Mouse (Mus musculus): ENCODE measurements at regions not wholly inside any gene's neighbourhood (a gene's known extent, or its start where the extent isn't known, plus 50 kb on each side); places are given as distances from the start of the nearest gene placed in this dataset.

- Histone ChIP-seq H3K27ac (ENCODE audit: insufficient read depth, low read length) (no peak overlapping the region), H3K4me1 (ENCODE audit: control insufficient read depth, insufficient read depth, low read length) (no peaks in the 10 kb centered on the region), H3K4me3 (ENCODE audit: insufficient read depth, low read length) (no peak overlapping the region)
- TF ChIP-seq POLR2A (IDR thresholded peaks at IDR 0.05; ENCODE audit: low read depth, low read length) (no peak), CTCF (IDR thresholded peaks at IDR 0.05; ENCODE audit: borderline replicate concordance, insufficient read depth, low read length) (no peak)
Measured at GRCm38 (mm10) chr10:19268051-19268450, 88.3 kb upstream of the Olig3 start.

DNA sequence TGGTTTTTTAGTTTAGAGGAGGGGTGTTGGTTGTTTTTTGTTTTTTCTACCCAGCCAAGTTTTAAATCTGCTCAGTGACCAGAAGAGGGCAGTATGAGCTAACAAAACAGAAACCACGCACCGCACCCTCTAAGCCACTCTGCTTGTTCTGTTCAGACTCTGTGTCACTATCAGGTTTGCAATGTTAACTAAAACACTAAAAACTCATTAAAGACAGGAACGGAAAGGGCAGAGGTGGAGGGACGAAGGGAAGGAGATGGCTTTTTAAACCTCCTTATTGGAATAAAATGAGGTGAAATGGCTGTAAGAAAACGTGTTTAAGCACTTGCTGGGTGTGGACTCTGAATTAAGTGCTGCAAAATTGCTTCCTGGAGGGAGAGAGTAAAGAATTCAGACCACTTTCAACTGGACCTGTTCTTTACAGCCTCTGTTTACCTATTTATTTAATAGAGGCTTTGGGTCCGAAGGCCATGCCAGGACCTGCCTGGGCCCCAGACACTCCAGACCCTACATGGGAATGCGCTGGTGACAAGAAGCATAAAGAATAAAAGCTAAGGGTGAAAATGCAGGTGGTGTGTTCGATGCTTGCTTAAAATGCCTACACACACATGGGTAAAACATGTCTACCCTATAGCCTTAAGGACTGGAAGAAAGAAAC is 116.1 kb upstream of the Olig3 start:
- Histone ChIP-seq H3K4me1 (ENCODE audit: control insufficient read depth, insufficient read depth, low read length) (no peaks in the 10 kb centered on the region), H3K27ac (ENCODE audit: insufficient read depth, low read length) (no peak overlapping the region), H3K4me3 (ENCODE audit: insufficient read depth, low read length) (no peak overlapping the region)
- TF ChIP-seq CTCF (IDR thresholded peaks at IDR 0.05; ENCODE audit: borderline replicate concordance, insufficient read depth, low read length) (peak; percentile 22; the same call in 1 of the 2 replicates), POLR2A (IDR thresholded peaks at IDR 0.05; ENCODE audit: low read depth, low read length) (no peak)

GRCm38 (mm10) chr10:19216240-19216639 is 140.1 kb upstream of the Olig3 start:
- Histone ChIP-seq H3K4me1 (ENCODE audit: control insufficient read depth, insufficient read depth, low read length) (peaks cover 2% of the 10 kb centered on the region; the same call in 1 of the 2 replicates), H3K27ac (ENCODE audit: insufficient read depth, low read length) (no peak overlapping the region), H3K4me3 (ENCODE audit: insufficient read depth, low read length) (no peak overlapping the region)
- TF ChIP-seq POLR2A (IDR thresholded peaks at IDR 0.05; ENCODE audit: low read depth, low read length) = no peak
- no peak for TF ChIP-seq CTCF (IDR thresholded peaks at IDR 0.05; ENCODE audit: borderline replicate concordance, insufficient read depth, low read length)

DNA sequence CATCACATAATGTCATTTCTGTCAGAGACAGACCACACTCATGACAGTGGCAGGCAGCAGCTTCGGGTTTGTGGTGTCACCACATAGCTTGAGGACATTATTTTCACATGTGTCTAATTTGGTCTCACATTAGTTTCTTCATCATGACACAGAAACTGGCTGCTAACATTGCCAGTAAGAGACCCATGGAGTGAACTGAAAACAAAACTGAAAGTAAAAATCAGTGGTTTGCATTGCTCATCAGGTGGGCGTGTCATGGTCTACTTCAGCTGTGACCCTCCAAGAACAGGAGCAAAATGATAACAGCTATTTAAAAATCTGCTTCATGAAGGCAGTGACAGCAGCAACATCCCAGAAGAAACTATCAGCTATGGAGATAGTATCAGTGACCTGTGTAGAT is 146.6 kb upstream of the Olig3 start:
- Histone ChIP-seq H3K27ac (ENCODE audit: insufficient read depth, low read length) (no peak overlapping the region), H3K4me3 (ENCODE audit: insufficient read depth, low read length) (no peak overlapping the region), H3K4me1 (ENCODE audit: control insufficient read depth, insufficient read depth, low read length) (no peaks in the 10 kb centered on the region)
- TF ChIP-seq CTCF (IDR thresholded peaks at IDR 0.05; ENCODE audit: borderline replicate concordance, insufficient read depth, low read length) (no peak), POLR2A (IDR thresholded peaks at IDR 0.05; ENCODE audit: low read depth, low read length) (no peak)

DNA sequence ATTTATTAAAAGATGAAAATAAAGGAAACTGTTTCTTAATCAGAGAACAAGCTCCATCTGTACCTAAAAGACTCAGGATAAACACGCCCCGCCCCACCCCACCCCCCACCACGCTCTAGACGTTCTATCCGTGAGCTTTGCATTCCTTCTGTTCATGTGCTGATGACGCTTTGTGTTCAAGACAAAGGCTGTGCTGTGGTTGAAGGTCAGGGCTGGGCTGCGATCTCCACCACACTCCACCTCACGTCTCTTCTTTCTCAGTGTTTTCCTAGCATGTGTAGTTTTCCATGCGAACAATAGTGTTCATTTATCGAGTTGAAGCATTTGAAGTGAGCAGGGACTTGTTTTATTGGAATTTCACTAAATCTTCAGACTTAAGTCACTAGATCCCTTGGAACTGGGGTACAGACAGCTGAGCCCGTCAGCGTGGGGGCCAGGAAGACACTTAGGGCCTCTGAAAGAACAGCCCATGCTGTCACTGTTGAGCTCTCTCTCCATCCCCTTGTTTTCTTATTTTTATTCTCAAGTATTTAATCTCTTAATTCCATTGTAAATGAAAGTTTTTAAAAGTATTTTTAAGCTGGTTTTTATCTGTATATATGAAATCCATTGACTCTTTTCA is 148.1 kb upstream of the Olig3 start:
- no peak overlapping the region for H3K27ac ChIP-seq (ENCODE audit: insufficient read depth, low read length)
- no peak for TF ChIP-seq CTCF (IDR thresholded peaks at IDR 0.05; ENCODE audit: borderline replicate concordance, insufficient read depth, low read length)
- TF ChIP-seq POLR2A (IDR thresholded peaks at IDR 0.05; ENCODE audit: low read depth, low read length) = no peak
- no peak overlapping the region for H3K4me3 ChIP-seq (ENCODE audit: insufficient read depth, low read length)
- no peaks in the 10 kb centered on the region for H3K4me1 ChIP-seq (ENCODE audit: control insufficient read depth, insufficient read depth, low read length)

DNA sequence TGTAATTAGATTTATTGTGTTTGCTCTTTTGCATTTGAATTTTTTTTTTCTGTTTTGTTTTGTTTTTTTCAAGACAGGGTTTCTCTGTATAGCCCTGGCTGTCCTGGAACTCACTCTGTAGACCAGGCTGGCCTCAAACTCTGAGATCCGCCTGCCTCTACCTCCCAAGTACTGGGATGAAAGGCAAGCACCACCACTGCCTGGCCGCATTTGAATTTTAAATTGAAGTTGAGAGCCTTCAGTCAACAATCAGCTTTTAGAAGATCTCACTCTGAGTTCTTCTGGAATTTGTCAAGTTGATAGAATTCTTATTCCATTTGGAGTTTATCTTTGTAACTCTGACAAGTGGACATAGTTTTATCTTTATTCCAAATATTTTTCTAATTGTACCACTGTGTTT is 148.8 kb upstream of the Olig3 start:
- TF ChIP-seq POLR2A (IDR thresholded peaks at IDR 0.05; ENCODE audit: low read depth, low read length) (no peak), CTCF (IDR thresholded peaks at IDR 0.05; ENCODE audit: borderline replicate concordance, insufficient read depth, low read length) (no peak)

DNA sequence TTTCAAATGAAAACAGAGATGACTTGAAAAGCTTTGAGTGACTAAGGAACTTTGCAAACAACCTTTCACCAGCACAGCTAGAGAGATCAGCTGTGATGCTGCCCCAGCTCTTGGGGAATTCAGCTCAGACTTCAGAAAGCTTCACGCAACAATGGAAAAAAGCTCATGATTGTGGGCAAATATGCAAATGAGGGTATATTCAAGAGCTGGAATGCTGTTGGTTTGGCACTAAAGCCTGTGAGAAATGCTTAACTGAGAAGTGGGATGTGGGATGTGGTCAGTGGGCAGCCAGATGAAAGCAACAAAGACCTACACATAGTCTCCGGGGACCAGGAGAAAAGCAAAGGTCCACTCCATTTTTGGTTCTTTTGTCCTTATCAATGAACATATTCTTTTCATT is 156.0 kb upstream of the Olig3 start:
- H3K27ac ChIP-seq (ENCODE audit: insufficient read depth, low read length) = no peak overlapping the region
- no peaks in the 10 kb centered on the region for H3K4me1 ChIP-seq (ENCODE audit: control insufficient read depth, insufficient read depth, low read length)
- H3K4me3 ChIP-seq (ENCODE audit: insufficient read depth, low read length) = no peak overlapping the region
- TF ChIP-seq POLR2A (IDR thresholded peaks at IDR 0.05; ENCODE audit: low read depth, low read length) = no peak
- TF ChIP-seq CTCF (IDR thresholded peaks at IDR 0.05; ENCODE audit: borderline replicate concordance, insufficient read depth, low read length) = no peak

More for the DNA sequence above, 148.8 kb upstream of the Olig3 start:
- no peak overlapping the region for H3K4me3 ChIP-seq (ENCODE audit: insufficient read depth, low read length)
- no peak overlapping the region for H3K27ac ChIP-seq (ENCODE audit: insufficient read depth, low read length)
- no peaks in the 10 kb centered on the region for H3K4me1 ChIP-seq (ENCODE audit: control insufficient read depth, insufficient read depth, low read length)

DNA sequence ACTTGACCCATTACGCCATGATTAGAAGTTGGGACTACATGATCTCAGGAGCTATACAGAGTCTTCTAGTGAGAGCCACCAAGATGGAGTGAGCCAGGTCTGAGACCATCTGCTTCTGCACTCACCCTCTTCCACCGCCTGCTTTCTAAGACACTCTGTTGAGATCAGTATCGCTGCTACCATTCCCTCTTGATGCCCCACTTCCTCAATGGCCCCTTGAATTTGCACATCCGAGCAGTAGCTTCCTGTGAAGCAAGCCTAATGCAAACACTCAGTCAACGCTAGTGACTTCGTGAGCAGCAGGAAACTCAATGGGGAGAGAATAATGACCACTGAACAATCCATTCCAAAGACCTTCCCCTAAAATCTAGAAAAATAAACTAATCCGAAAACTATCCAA is 160.7 kb upstream of the Olig3 start:
- Histone ChIP-seq H3K4me3 (ENCODE audit: insufficient read depth, low read length) (no peak overlapping the region), H3K4me1 (ENCODE audit: control insufficient read depth, insufficient read depth, low read length) (peaks cover 15% of the 10 kb centered on the region), H3K27ac (ENCODE audit: insufficient read depth, low read length) (no peak overlapping the region)
- no peak for TF ChIP-seq CTCF (IDR thresholded peaks at IDR 0.05; ENCODE audit: borderline replicate concordance, insufficient read depth, low read length)

- TF ChIP-seq CTCF (IDR thresholded peaks at IDR 0.05; ENCODE audit: borderline replicate concordance, insufficient read depth, low read length) = no peak
- TF ChIP-seq POLR2A (IDR thresholded peaks at IDR 0.05; ENCODE audit: low read depth, low read length) = no peak
Measured at GRCm38 (mm10) chr10:19194646-19195045, 161.7 kb upstream of the Olig3 start.

GRCm38 (mm10) chr10:19192971-19193758 is 163.2 kb upstream of the Olig3 start:
- Histone ChIP-seq H3K4me1 (ENCODE audit: control insufficient read depth, insufficient read depth, low read length) (peaks cover 15% of the 10 kb centered on the region), H3K27ac (ENCODE audit: insufficient read depth, low read length) (peak overlapping the region; percentile 80), H3K4me3 (ENCODE audit: insufficient read depth, low read length) (no peak overlapping the region)
- TF ChIP-seq POLR2A (IDR thresholded peaks at IDR 0.05; ENCODE audit: low read depth, low read length) = no peak
- no peak for TF ChIP-seq CTCF (IDR thresholded peaks at IDR 0.05; ENCODE audit: borderline replicate concordance, insufficient read depth, low read length)

More at GRCm38 (mm10) chr10:19194646-19195045, 161.7 kb upstream of the Olig3 start:
- H3K4me3 ChIP-seq (ENCODE audit: insufficient read depth, low read length) = no peak overlapping the region
- no peak overlapping the region for H3K27ac ChIP-seq (ENCODE audit: insufficient read depth, low read length)
- H3K4me1 ChIP-seq (ENCODE audit: control insufficient read depth, insufficient read depth, low read length) = peaks cover 15% of the 10 kb centered on the region
